Mouse (Mus musculus) embryo, embryonic 10.5 days (tissue): Measurements from ENCODE around the gene Tango6.

ENCODE experiments used
- DNase-seq: peaks from one replicate; pipeline ENCODE4 v3.0.0-alpha.2; 2015; ENCODE audit warnings: low spot score

Gene Tango6

GRCm38 (mm10) chr8:106700131-106700530 lies 17.3 kb downstream of the Tango6 start:
- DNase-seq, result no peak

- DNase-seq, result no peak
Measured at GRCm38 (mm10) chr8:106701360-106701759, 18.5 kb downstream of the Tango6 start.

GRCm38 (mm10) chr8:106704199-106704900 lies 21.5 kb downstream of the Tango6 start:
- no peak for DNase-seq

- peak; percentile 30 for DNase-seq
Measured at GRCm38 (mm10) chr8:106704901-106705321, 22.0 kb downstream of the Tango6 start.

- DNase-seq, result no peak
Measured at GRCm38 (mm10) chr8:106706194-106706593, 23.3 kb downstream of the Tango6 start.

- no peak for DNase-seq
Measured at GRCm38 (mm10) chr8:106710002-106710401, 27.1 kb downstream of the Tango6 start.

- no peak for DNase-seq
Measured at GRCm38 (mm10) chr8:106712487-106712886, 29.6 kb downstream of the Tango6 start.

- DNase-seq, result no peak
Measured at GRCm38 (mm10) chr8:106714297-106714696, 31.4 kb downstream of the Tango6 start.

- peak; percentile 87 for DNase-seq
Measured at GRCm38 (mm10) chr8:106718091-106718500, 35.2 kb downstream of the Tango6 start.

- no peak for DNase-seq
Measured at GRCm38 (mm10) chr8:106720921-106721320, 38.1 kb downstream of the Tango6 start.

- no peak for DNase-seq
Measured at GRCm38 (mm10) chr8:106722453-106722852, 39.6 kb downstream of the Tango6 start.

GRCm38 (mm10) chr8:106723921-106724320 lies 41.1 kb downstream of the Tango6 start:
- peak; percentile 50 for DNase-seq

GRCm38 (mm10) chr8:106726551-106726950 lies 43.7 kb downstream of the Tango6 start:
- DNase-seq, result no peak

- peak; percentile 83 for DNase-seq
Measured at GRCm38 (mm10) chr8:106727241-106727835, 44.5 kb downstream of the Tango6 start.

GRCm38 (mm10) chr8:106727889-106728288 lies 45.0 kb downstream of the Tango6 start:
- DNase-seq, result no peak

GRCm38 (mm10) chr8:106732921-106733320 lies 50.1 kb downstream of the Tango6 start:
- no peak for DNase-seq

- DNase-seq, result no peak
Measured at GRCm38 (mm10) chr8:106733703-106734102, 50.8 kb downstream of the Tango6 start.

- peak; percentile 64 for DNase-seq
Measured at GRCm38 (mm10) chr8:106734222-106734621, 51.4 kb downstream of the Tango6 start.

GRCm38 (mm10) chr8:106736861-106737662 lies 54.2 kb downstream of the Tango6 start:
- no peak for DNase-seq

GRCm38 (mm10) chr8:106737846-106738245 lies 55.0 kb downstream of the Tango6 start:
- DNase-seq, result no peak

- no peak for DNase-seq
Measured at GRCm38 (mm10) chr8:106742321-106742720, 59.5 kb downstream of the Tango6 start.

- no peak for DNase-seq
Measured at GRCm38 (mm10) chr8:106743361-106743760, 60.5 kb downstream of the Tango6 start.

- no peak for DNase-seq
Measured at GRCm38 (mm10) chr8:106753436-106753835, 70.6 kb downstream of the Tango6 start.
